Mouse (Mus musculus): ENCODE data around the gene Pex14. TPM values are rescaled to one million over a fixed set of nuclear protein-coding genes. Genes with fewer than 3 reads are reported as not detected.

Gene Pex14
- polyA plus RNA-seq (2012; rRNA removed): 17.3 and 22.4 TPM in 2 replicates

DNA sequence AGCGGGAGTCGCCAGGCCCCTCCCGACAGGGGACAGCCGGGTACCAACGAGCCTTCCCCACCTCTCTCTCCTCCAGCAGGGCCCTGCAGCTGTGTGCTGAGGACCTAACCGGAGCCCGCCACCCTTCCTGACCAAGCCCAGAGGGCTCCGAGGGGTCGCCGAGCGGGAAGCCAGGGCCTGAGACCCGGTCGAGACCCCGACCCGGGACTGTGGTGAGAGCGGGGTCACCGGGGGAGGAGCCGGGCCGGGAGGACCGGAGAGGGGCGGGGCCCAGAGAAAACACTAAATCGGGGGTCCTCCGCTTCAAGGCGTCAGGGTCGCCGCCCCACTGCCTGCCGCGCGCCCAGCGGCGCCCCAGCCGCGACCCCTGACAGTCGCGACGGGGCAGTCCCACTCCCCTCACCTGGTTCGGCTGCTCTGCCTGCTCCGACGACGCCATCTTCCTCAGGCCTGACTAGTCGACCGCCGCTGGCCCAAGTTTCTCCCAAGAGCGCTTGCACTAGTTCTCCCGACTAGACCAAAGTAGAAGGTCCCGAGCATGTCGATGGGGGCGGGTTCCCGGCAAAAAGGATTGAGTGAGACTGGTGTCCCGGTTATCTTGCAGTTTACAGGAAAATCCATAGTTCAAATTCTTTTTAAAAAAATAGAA is at the start of gene Pex14:
TSS of gene Pex14 (minus strand) at position 508 of the 649 bp plus-strand sequence.
- no peak for TF ChIP-seq CTCF (IDR thresholded peaks at IDR 0.05; ENCODE audit: extremely low read depth, insufficient read depth, insufficient read length, insufficient replicate concordance)
- peak; percentile 37; the same call in 1 of the 2 replicates for TF ChIP-seq POLR2A (IDR thresholded peaks at IDR 0.05; ENCODE audit: low read depth, low read length)
- under 1% methylated on average over 45 of the region's 50 CpGs for WGBS
- DNase-seq (ENCODE audit: low read depth in 1 of 2, low spot score in 2 of 2): peak; percentile 59 to 94
- H3K27me3 ChIP-seq (ENCODE audit: control insufficient read depth, insufficient read depth, low read length): no peaks in the 10 kb centered on the region
- peaks cover 5% of the 10 kb centered on the region for H3K4me1 ChIP-seq (ENCODE audit: control insufficient read depth, insufficient read depth, insufficient read length)
- no peaks in the 10 kb centered on the region for H3K36me3 ChIP-seq (ENCODE audit: control insufficient read depth, insufficient read depth, low read length)
- H3K27ac ChIP-seq (ENCODE audit: insufficient read depth, low read length): peak within 1 kb of the TSS; percentile 1; the same call in 1 of the 2 replicates
- H3K4me3 ChIP-seq (ENCODE audit: extremely low read depth, insufficient read depth, insufficient read length): peak within 1 kb of the TSS; percentile 79

DNA sequence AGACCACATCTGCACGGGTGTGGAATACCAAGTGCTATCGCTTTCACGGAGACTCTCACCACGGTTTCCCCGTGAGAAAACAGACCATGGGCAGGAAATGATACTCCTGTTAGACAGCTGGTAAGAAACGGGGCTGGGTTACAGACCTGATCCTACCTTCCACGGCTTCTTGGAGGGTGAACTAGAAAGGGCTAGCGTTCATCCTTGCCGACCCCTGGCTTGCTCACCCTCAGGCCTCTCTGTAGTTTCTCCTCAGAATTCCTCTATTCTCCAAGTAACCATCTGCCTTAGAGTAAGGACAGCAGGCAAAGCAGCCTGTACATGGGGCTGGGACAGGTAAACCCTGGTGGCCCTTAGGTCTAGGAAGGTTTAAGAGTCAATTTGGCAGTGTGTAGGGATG is 49.5 kb upstream of the Pex14 start:
- DNase-seq (ENCODE audit: low read depth in 1 of 2, low spot score in 2 of 2): no peak

DNA sequence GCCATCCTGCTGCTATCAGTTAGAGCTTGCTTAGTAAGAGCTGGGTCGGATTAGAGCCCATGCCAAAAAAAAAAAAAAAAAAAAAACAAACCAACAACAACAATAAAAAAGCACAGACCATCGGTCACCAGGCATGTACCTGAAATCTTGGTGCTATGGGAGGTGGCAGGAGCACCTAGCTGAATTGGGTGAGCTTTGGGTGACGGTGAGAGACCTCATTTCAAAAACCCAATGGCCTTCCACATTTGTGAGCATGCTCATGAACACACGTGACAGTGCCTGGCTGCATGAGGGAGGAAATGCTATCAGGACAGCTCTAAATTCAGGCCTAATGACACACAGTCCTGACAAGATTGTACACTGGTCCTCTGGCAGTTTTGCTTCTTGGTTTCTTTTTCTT is 48.4 kb upstream of the Pex14 start:
- H3K27ac ChIP-seq (ENCODE audit: insufficient read depth, low read length): no peak overlapping the region

More for the DNA sequence above, 49.5 kb upstream of the Pex14 start:
- H3K27ac ChIP-seq (ENCODE audit: insufficient read depth, low read length): no peak overlapping the region
- peaks cover 31% of the 10 kb centered on the region for H3K36me3 ChIP-seq (ENCODE audit: control insufficient read depth, insufficient read depth, low read length)
- WGBS: 51% methylated on average over 9 of the region's 9 CpGs
- peaks cover 7% of the 10 kb centered on the region; the same call in 1 of the 2 replicates for H3K4me1 ChIP-seq (ENCODE audit: control insufficient read depth, insufficient read depth, insufficient read length)
- no peak overlapping the region for H3K4me3 ChIP-seq (ENCODE audit: extremely low read depth, insufficient read depth, insufficient read length)
- TF ChIP-seq CTCF (IDR thresholded peaks at IDR 0.05; ENCODE audit: extremely low read depth, insufficient read depth, insufficient read length, insufficient replicate concordance): no peak
- no peak for TF ChIP-seq POLR2A (IDR thresholded peaks at IDR 0.05; ENCODE audit: low read depth, low read length)
- no peaks in the 10 kb centered on the region for H3K27me3 ChIP-seq (ENCODE audit: control insufficient read depth, insufficient read depth, low read length)

DNA sequence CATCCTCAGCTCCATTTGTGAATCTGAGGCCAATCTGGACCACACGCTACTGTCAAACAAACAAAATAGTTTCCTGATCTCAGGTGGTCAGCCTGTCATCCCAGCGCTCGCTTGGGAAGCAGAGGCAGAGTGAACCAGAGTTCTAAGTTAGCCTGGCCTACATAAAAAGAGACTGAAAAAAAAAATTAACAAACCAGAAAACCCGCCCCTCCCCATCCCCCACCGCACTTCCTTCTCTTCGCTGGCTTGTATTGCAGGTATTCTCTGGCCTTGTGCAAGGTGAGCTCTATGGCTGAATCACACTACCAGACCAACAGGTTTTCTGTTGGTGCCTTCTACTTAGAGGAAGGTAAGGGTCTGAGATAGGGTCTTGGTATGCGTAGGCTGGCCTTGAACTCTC is 47.9 kb upstream of the Pex14 start:
- peaks cover 19% of the 10 kb centered on the region for H3K36me3 ChIP-seq (ENCODE audit: control insufficient read depth, insufficient read depth, low read length)
- no peak overlapping the region for H3K4me3 ChIP-seq (ENCODE audit: extremely low read depth, insufficient read depth, insufficient read length)
- WGBS: 57% methylated on average over 7 of the region's 7 CpGs
- peaks cover 7% of the 10 kb centered on the region; the same call in 1 of the 2 replicates for H3K4me1 ChIP-seq (ENCODE audit: control insufficient read depth, insufficient read depth, insufficient read length)
- no peaks in the 10 kb centered on the region for H3K27me3 ChIP-seq (ENCODE audit: control insufficient read depth, insufficient read depth, low read length)
- TF ChIP-seq POLR2A (IDR thresholded peaks at IDR 0.05; ENCODE audit: low read depth, low read length) (no peak), CTCF (IDR thresholded peaks at IDR 0.05; ENCODE audit: extremely low read depth, insufficient read depth, insufficient read length, insufficient replicate concordance) (no peak)
- H3K27ac ChIP-seq (ENCODE audit: insufficient read depth, low read length): no peak overlapping the region
- DNase-seq (ENCODE audit: low read depth in 1 of 2, low spot score in 2 of 2): no peak

More for the DNA sequence above, 48.4 kb upstream of the Pex14 start:
- Histone ChIP-seq H3K36me3 (ENCODE audit: control insufficient read depth, insufficient read depth, low read length) (peaks cover 24% of the 10 kb centered on the region), H3K4me1 (ENCODE audit: control insufficient read depth, insufficient read depth, insufficient read length) (peaks cover 7% of the 10 kb centered on the region; the same call in 1 of the 2 replicates), H3K27me3 (ENCODE audit: control insufficient read depth, insufficient read depth, low read length) (no peaks in the 10 kb centered on the region), H3K4me3 (ENCODE audit: extremely low read depth, insufficient read depth, insufficient read length) (no peak overlapping the region)
- TF ChIP-seq CTCF (IDR thresholded peaks at IDR 0.05; ENCODE audit: extremely low read depth, insufficient read depth, insufficient read length, insufficient replicate concordance) (no peak), POLR2A (IDR thresholded peaks at IDR 0.05; ENCODE audit: low read depth, low read length) (no peak)
- WGBS: 77% methylated on average over 4 of the region's 4 CpGs
- DNase-seq (ENCODE audit: low read depth in 1 of 2, low spot score in 2 of 2): no peak

DNA sequence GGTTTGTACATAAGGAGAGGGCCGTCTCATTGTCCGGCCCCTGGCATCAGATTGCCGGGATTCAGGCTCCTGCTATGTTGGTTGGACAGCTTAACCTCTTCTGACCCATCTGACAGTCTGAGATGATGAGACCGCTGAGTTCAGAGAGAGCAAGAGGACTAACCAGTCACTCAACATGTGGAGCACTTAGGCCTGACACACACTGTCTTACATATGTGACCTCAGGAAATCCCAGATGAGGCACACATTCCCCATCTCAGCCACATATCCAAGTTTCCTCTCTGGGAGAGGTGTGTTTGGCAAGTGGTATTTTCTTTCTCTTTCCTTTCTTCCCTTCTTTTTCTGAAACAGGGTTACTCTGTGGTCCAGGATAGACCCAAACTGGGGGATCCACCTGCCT is 45.5 kb upstream of the Pex14 start:
- DNase-seq (ENCODE audit: low read depth in 1 of 2, low spot score in 2 of 2): no peak
- Histone ChIP-seq H3K27me3 (ENCODE audit: control insufficient read depth, insufficient read depth, low read length) (no peaks in the 10 kb centered on the region), H3K4me3 (ENCODE audit: extremely low read depth, insufficient read depth, insufficient read length) (no peak overlapping the region), H3K36me3 (ENCODE audit: control insufficient read depth, insufficient read depth, low read length) (peaks cover 3% of the 10 kb centered on the region; the same call in 1 of the 2 replicates), H3K4me1 (ENCODE audit: control insufficient read depth, insufficient read depth, insufficient read length) (peaks cover 7% of the 10 kb centered on the region; the same call in 1 of the 2 replicates), H3K27ac (ENCODE audit: insufficient read depth, low read length) (no peak overlapping the region)
- 94% methylated on average over 4 of the region's 4 CpGs for WGBS
- TF ChIP-seq CTCF (IDR thresholded peaks at IDR 0.05; ENCODE audit: extremely low read depth, insufficient read depth, insufficient read length, insufficient replicate concordance) (no peak), POLR2A (IDR thresholded peaks at IDR 0.05; ENCODE audit: low read depth, low read length) (no peak)

- no peak overlapping the region for H3K27ac ChIP-seq (ENCODE audit: insufficient read depth, low read length)
- no peaks in the 10 kb centered on the region for H3K27me3 ChIP-seq (ENCODE audit: control insufficient read depth, insufficient read depth, low read length)
- no peak overlapping the region for H3K4me3 ChIP-seq (ENCODE audit: extremely low read depth, insufficient read depth, insufficient read length)
- no peaks in the 10 kb centered on the region for H3K36me3 ChIP-seq (ENCODE audit: control insufficient read depth, insufficient read depth, low read length)
- TF ChIP-seq CTCF (IDR thresholded peaks at IDR 0.05; ENCODE audit: extremely low read depth, insufficient read depth, insufficient read length, insufficient replicate concordance) (peak; percentile 88; the same call in 1 of the 2 replicates), POLR2A (IDR thresholded peaks at IDR 0.05; ENCODE audit: low read depth, low read length) (no peak)
- H3K4me1 ChIP-seq (ENCODE audit: control insufficient read depth, insufficient read depth, insufficient read length): peaks cover 7% of the 10 kb centered on the region; the same call in 1 of the 2 replicates
- DNase-seq (ENCODE audit: low read depth in 1 of 2, low spot score in 2 of 2): peak; percentile 54 to 71
- 10% methylated on average over 3 of the region's 3 CpGs for WGBS
Observed at GRCm38 (mm10) chr4:149144459-149144858, 44.8 kb upstream of the Pex14 start.

DNA sequence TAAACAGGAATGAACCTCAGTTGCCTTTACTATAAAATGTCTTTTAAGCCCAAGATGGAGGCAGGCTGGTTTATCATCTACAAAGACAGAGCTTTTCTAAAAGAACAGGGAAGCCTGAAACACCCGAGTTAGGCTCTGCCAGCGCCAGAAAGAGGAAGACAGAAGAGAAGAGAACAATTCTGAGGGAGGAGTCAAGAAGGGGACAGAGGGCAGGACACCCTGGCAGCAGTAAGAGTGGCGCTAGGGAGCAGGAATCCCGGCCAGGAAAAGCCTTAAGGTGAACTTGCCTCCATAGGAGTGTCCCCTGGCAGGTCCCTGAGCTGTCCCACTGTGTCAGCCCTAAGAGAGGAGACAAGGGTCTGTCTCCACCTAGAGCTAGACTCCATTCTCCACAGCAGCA is 43.9 kb upstream of the Pex14 start:
- Histone ChIP-seq H3K36me3 (ENCODE audit: control insufficient read depth, insufficient read depth, low read length) (no peaks in the 10 kb centered on the region), H3K27ac (ENCODE audit: insufficient read depth, low read length) (no peak overlapping the region), H3K4me1 (ENCODE audit: control insufficient read depth, insufficient read depth, insufficient read length) (peaks cover 7% of the 10 kb centered on the region; the same call in 1 of the 2 replicates), H3K27me3 (ENCODE audit: control insufficient read depth, insufficient read depth, low read length) (no peaks in the 10 kb centered on the region), H3K4me3 (ENCODE audit: extremely low read depth, insufficient read depth, insufficient read length) (no peak overlapping the region)
- TF ChIP-seq CTCF (IDR thresholded peaks at IDR 0.05; ENCODE audit: extremely low read depth, insufficient read depth, insufficient read length, insufficient replicate concordance): no peak
- WGBS: 27% methylated on average over 4 of the region's 4 CpGs
- DNase-seq (ENCODE audit: low read depth in 1 of 2, low spot score in 2 of 2): no peak

All from spleen, adult 2 months (tissue).